Comparison of ENCODE assay signal across 22 mouse cellular contexts in genomic region chr7:68059690-68060089, GRCm38 (mm10).
"Had no signal": no experiment of that assay in that cellular context is flagged by ENCODE, and none has a peak within 500 bp of the region (broad histone marks: within the 10 kb centered on the region; RNA-seq: fewer than 3 reads in every experiment).

No protein-coding gene starts in this region.

- H3K9ac ChIP-seq: kidney, embryonic 15.5 days; limb, embryonic 12.5 days; limb, embryonic 15.5 days; liver, embryonic 12.5 days; liver, embryonic 15.5 days; midbrain, embryonic 13.5 days had no signal

- H3K4me3 ChIP-seq: kidney, embryonic 15.5 days; left cerebral cortex, adult 2 months; limb, embryonic 12.5 days; limb, embryonic 15.5 days; liver, embryonic 12.5 days; liver, embryonic 15.5 days; megakaryocyte, embryonic 14.5 days; midbrain, embryonic 10.5 days; midbrain, embryonic 13.5 days had no signal

- H3K36me3 ChIP-seq: kidney, embryonic 15.5 days; limb, embryonic 12.5 days; limb, embryonic 15.5 days; liver, embryonic 15.5 days; midbrain, embryonic 10.5 days; midbrain, embryonic 13.5 days had no signal

- H3K4me2 ChIP-seq: kidney, embryonic 15.5 days; limb, embryonic 12.5 days; limb, embryonic 15.5 days; liver, embryonic 12.5 days; liver, embryonic 15.5 days; midbrain, embryonic 13.5 days had no signal

- H3K27ac ChIP-seq: kidney, embryonic 15.5 days; left cerebral cortex, adult 2 months; limb, embryonic 12.5 days; limb, embryonic 15.5 days; liver, embryonic 12.5 days; liver, embryonic 15.5 days; midbrain, embryonic 10.5 days; midbrain, embryonic 13.5 days had no signal

- H3K9me3 ChIP-seq: kidney, embryonic 15.5 days; limb, embryonic 12.5 days; limb, embryonic 15.5 days; liver, embryonic 12.5 days; liver, embryonic 15.5 days; megakaryocyte, embryonic 14.5 days; midbrain, embryonic 10.5 days; midbrain, embryonic 13.5 days had no signal

- DNase-seq: kidney, adult 18-20 months; kidney, postnatal 10 days; kidney, postnatal 36 days; layer of hippocampus, postnatal 36 days; lung, adult 18-20 months; lung, postnatal 14 days; lung, postnatal 4 days; right cerebral cortex, adult 18-20 months; right cerebral cortex, postnatal 14 days; right cerebral cortex, postnatal 4 days; thymus, adult 18-20 months; thymus, postnatal 36 days had no signal

- ATAC-seq: intestine, embryonic 16.5 days; liver, embryonic 12.5 days; midbrain, embryonic 13.5 days had no signal

- H3K27me3 ChIP-seq: kidney, embryonic 15.5 days; limb, embryonic 12.5 days; limb, embryonic 15.5 days; liver, embryonic 12.5 days; megakaryocyte, embryonic 14.5 days; midbrain, embryonic 13.5 days had no signal
